Mouse (Mus musculus) liver, embryonic 14.5 days (tissue): Measurements from ENCODE around the gene Smc1b. TPM values are rescaled to one million over a fixed set of nuclear protein-coding genes. Genes with fewer than 3 reads are reported as not detected.

Source experiments
- ATAC-seq: fragments of 200-750 bp; cut with Nextera tagmentation; 2 replicates; pipeline ENCODE4 v1.8.0; 2017; ENCODE audit warnings: moderate number of reproducible peaks, mild to moderate bottlenecking, moderate library complexity; ENCODE audit not compliant: insufficient read depth
- DNase-seq, 3 experiments: peaks; one replicate each; pipeline ENCODE4 v3.0.0-alpha.2; 2012 to 2013; ENCODE audit warnings: low read depth in 3 of 3, low spot score in 3 of 3
- H3K27ac ChIP-seq: fragments of 300-500 bp; sonication (generic); 2 replicates; pipeline ENCODE4 v1.5.1; 2014; ENCODE audit warnings: moderate library complexity, mild to moderate bottlenecking, control low read depth, inconsistent platforms
- H3K27me3 ChIP-seq: fragments of 300-500 bp; sonication (generic); 2 replicates; pipeline ENCODE4 v1.6.1; 2014; ENCODE audit warnings: mild to moderate bottlenecking, low read length, moderate library complexity; ENCODE audit not compliant: control insufficient read depth, insufficient read depth
- H3K36me3 ChIP-seq: fragments of 300-500 bp; sonication (generic); replicated peaks from 2 replicates; pipeline ENCODE4 v1.6.1; 2014; ENCODE audit warnings: low read depth; ENCODE audit not compliant: control insufficient read depth, insufficient read depth
- H3K4me1 ChIP-seq, 2 experiments: fragments of 200-500 bp in 1 of 2; fragments of 300-500 bp in 1 of 2; sonication (generic) in 1 of 2; replicated peaks; 2 replicates each; pipeline ENCODE4 v1.6.1; 2012 to 2014; ENCODE audit warnings: antibody characterized with exemption in 1 of 2, inconsistent platforms in 1 of 2, low read length in 1 of 2; ENCODE audit not compliant: control insufficient read depth in 2 of 2, insufficient read depth in 2 of 2
- H3K4me2 ChIP-seq: fragments of 300-500 bp; sonication (generic); 2 replicates; pipeline ENCODE4 v1.6.1; 2014; ENCODE audit warnings: low read depth, mild to moderate bottlenecking, control low read depth, moderate library complexity
- H3K4me3 ChIP-seq, 2 experiments: fragments of 200-500 bp in 1 of 2; fragments of 300-500 bp in 1 of 2; sonication (generic) in 1 of 2; 2 replicates each; pipeline ENCODE4 v1.5.1; 2012 to 2014; ENCODE audit warnings: low read depth in 2 of 2, low read length in 2 of 2, mild to moderate bottlenecking in 2 of 2, control low read depth in 1 of 2, inconsistent platforms in 1 of 2, moderate library complexity in 1 of 2; ENCODE audit not compliant: insufficient read depth in 1 of 2
- H3K9ac ChIP-seq: fragments of 300-500 bp; sonication (generic); replicated peaks from 2 replicates; pipeline ENCODE4 v1.6.1; 2014; ENCODE audit warnings: mild to moderate bottlenecking, control low read depth, moderate library complexity
- H3K9me3 ChIP-seq: fragments of 300-500 bp; sonication (generic); 2 replicates; pipeline ENCODE4 v1.6.1; 2016; ENCODE audit warnings: low read length, mixed read lengths; ENCODE audit not compliant: control insufficient read depth
- CTCF ChIP-seq: IDR thresholded peaks from 2 replicates; pipeline ENCODE4 v1.5.1; 2016; ENCODE audit warnings: antibody characterized with exemption, low read depth, control low read depth
- EP300 ChIP-seq: IDR thresholded peaks from 2 replicates; pipeline ENCODE4 v1.6.1; 2016; ENCODE audit warnings: antibody characterized with exemption, low read depth
- WGBS: fragments of 180-500 bp; shearing (Covaris S2); extraction: QIAGEN DNeasy Blood & Tissue Kit; methylation state at CpG from one replicate; pipeline ENCODE4 v1.1.7; 2014; ENCODE audit not compliant: insufficient replicate concordance; 5-methylcytosine and 5-hydroxymethylcytosine counted together
- polyA plus RNA-seq, 2 experiments: library from polyadenylated mRNA; depleted of rRNA in 1 of 2; stranded (reverse) in 1 of 2; unstranded in 1 of 2; fragments of >200 nt; fragmentation: Nextera tagmentation in 1 of 2; extraction: Ambion mirVana in 1 of 2; gene quantifications; 2 replicates each; pipeline versions ENCODE4 v1.2.1 to v1.2.3; 2012 to 2014

The Smc1b gene
- polyA plus RNA-seq, 2 experiments: 0.25 TPM

GRCm38 (mm10) chr15:85027740-85028139 lies 104.0 kb downstream of the Smc1b start:
- Histone ChIP-seq H3K9me3 (no peaks in the 10 kb centered on the region), H3K4me3 (no peak overlapping the region), H3K27me3 (no peaks in the 10 kb centered on the region), H3K4me1 (no peaks in the 10 kb centered on the region), H3K36me3 (no peaks in the 10 kb centered on the region), H3K9ac (no peak overlapping the region), H3K27ac (no peak overlapping the region), H3K4me2 (no peak overlapping the region)
- WGBS: 57% methylated on average over 4 of the region's 4 CpGs
- no peak for ATAC-seq
- no peak for DNase-seq
- TF ChIP-seq EP300 (no peak), CTCF (no peak)

- Histone ChIP-seq H3K27me3 (no peaks in the 10 kb centered on the region), H3K4me1 (no peaks in the 10 kb centered on the region), H3K9ac (no peak overlapping the region), H3K9me3 (no peaks in the 10 kb centered on the region), H3K27ac (no peak overlapping the region), H3K36me3 (no peaks in the 10 kb centered on the region), H3K4me2 (no peak overlapping the region), H3K4me3 (no peak overlapping the region)
- ATAC-seq: no peak
- no peak for TF ChIP-seq EP300
- TF ChIP-seq CTCF: no peak
- DNase-seq: no peak
- 43% methylated on average over 4 of the region's 4 CpGs for WGBS
Measured at GRCm38 (mm10) chr15:85026197-85026596, 105.6 kb downstream of the Smc1b start.

GRCm38 (mm10) chr15:85022211-85022610 lies 109.6 kb downstream of the Smc1b start:
- 51% methylated on average over 4 of the region's 4 CpGs for WGBS
- Histone ChIP-seq H3K4me2 (no peak overlapping the region), H3K9me3 (no peaks in the 10 kb centered on the region), H3K36me3 (no peaks in the 10 kb centered on the region), H3K9ac (no peak overlapping the region), H3K4me3 (no peak overlapping the region), H3K27me3 (no peaks in the 10 kb centered on the region), H3K4me1 (no peaks in the 10 kb centered on the region), H3K27ac (no peak overlapping the region)
- no peak for ATAC-seq
- no peak for DNase-seq
- TF ChIP-seq CTCF (no peak), EP300 (no peak)

GRCm38 (mm10) chr15:85016951-85017664 lies 114.7 kb downstream of the Smc1b start, which contains the start of gene Upk3a:
TSS of gene Upk3a (plus strand) at chr15:85017141.
- ATAC-seq (no peak), DNase-seq (no peak)
- Histone ChIP-seq H3K9ac (no peak within 1 kb of the TSS), H3K27me3 (no peaks in the 10 kb centered on the region; the same call in 1 of the 2 replicates), H3K4me3 (no peak within 1 kb of the TSS), H3K27ac (no peak within 1 kb of the TSS), H3K4me2 (no peak within 1 kb of the TSS), H3K9me3 (no peaks in the 10 kb centered on the region), H3K36me3 (no peaks in the 10 kb centered on the region), H3K4me1 (no peaks in the 10 kb centered on the region)
- WGBS: 8% methylated on average over 21 of the region's 21 CpGs
- no peak for TF ChIP-seq EP300
- no peak for TF ChIP-seq CTCF

- Histone ChIP-seq H3K9me3 (no peaks in the 10 kb centered on the region), H3K4me3 (no peak overlapping the region), H3K4me2 (no peak overlapping the region), H3K27me3 (no peaks in the 10 kb centered on the region; the same call in 1 of the 2 replicates), H3K27ac (no peak overlapping the region), H3K9ac (no peak overlapping the region), H3K4me1 (0 out of 4 replicates have a peak, but pooled peaks cover 0 to 2% of the 10 kb centered on the region in 2 experiments), H3K36me3 (no peaks in the 10 kb centered on the region)
- DNase-seq: no peak
- 64% methylated on average over 11 of the region's 11 CpGs for WGBS
- TF ChIP-seq CTCF (no peak), EP300 (no peak)
- no peak for ATAC-seq
Measured at GRCm38 (mm10) chr15:85015771-85016170, 116.0 kb downstream of the Smc1b start.

Other genes starting within 250 kb of the Smc1b start
- gene Gm29666, start 211.9 kb downstream of the Smc1b start, polyA plus RNA-seq (2012; rRNA removed): 0.29 and 0.47 TPM in 2 replicates
- 0.16 and 0.17 TPM in 2 replicates for gene Gm29666, start 211.9 kb downstream of the Smc1b start, polyA plus RNA-seq (2014; fragmentation: Nextera tagmentation; extraction: Ambion mirVana)
- gene Nup50, start 208.6 kb downstream of the Smc1b start, polyA plus RNA-seq (2012; rRNA removed): 7.1 and 11.8 TPM in 2 replicates
- gene Nup50, start 208.6 kb downstream of the Smc1b start, polyA plus RNA-seq (2014; fragmentation: Nextera tagmentation; extraction: Ambion mirVana): 22.7 and 23.7 TPM in 2 replicates
- gene 5031439G07Rik, start 143.4 kb downstream of the Smc1b start, polyA plus RNA-seq (2012; rRNA removed): 1.7 and 1.8 TPM in 2 replicates
- gene 5031439G07Rik, start 143.4 kb downstream of the Smc1b start, polyA plus RNA-seq (2014; fragmentation: Nextera tagmentation; extraction: Ambion mirVana): 1.2 and 1.4 TPM in 2 replicates
- gene Upk3a, start 114.8 kb downstream of the Smc1b start, polyA plus RNA-seq (2012; rRNA removed): 0.04 TPM in 1 of 2 replicates, not detected in the other
- 0.13 TPM in 1 of 2 replicates, not detected in the other for gene Upk3a, start 114.8 kb downstream of the Smc1b start, polyA plus RNA-seq (2014; fragmentation: Nextera tagmentation; extraction: Ambion mirVana)
- gene Fam118a, start 103.0 kb downstream of the Smc1b start, polyA plus RNA-seq (2012; rRNA removed): 1.6 and 2.8 TPM in 2 replicates
- gene Fam118a, start 103.0 kb downstream of the Smc1b start, polyA plus RNA-seq (2014; fragmentation: Nextera tagmentation; extraction: Ambion mirVana): 5.0 and 5.9 TPM in 2 replicates
- gene Ribc2, start 114 bp upstream of the Smc1b start, polyA plus RNA-seq (2012; rRNA removed): not detected in 2 replicates
- not detected in 2 replicates for gene Ribc2, start 114 bp upstream of the Smc1b start, polyA plus RNA-seq (2014; fragmentation: Nextera tagmentation; extraction: Ambion mirVana)
- 5.2 and 5.4 TPM in 2 replicates for gene Fbln1, start 74.0 kb upstream of the Smc1b start, polyA plus RNA-seq (2012; rRNA removed)
- 4.9 and 6.0 TPM in 2 replicates for gene Fbln1, start 74.0 kb upstream of the Smc1b start, polyA plus RNA-seq (2014; fragmentation: Nextera tagmentation; extraction: Ambion mirVana)
- 24.5 and 35.0 TPM in 2 replicates for gene Atxn10, start 204.3 kb upstream of the Smc1b start, polyA plus RNA-seq (2012; rRNA removed)
- 69.1 and 71.0 TPM in 2 replicates for gene Atxn10, start 204.3 kb upstream of the Smc1b start, polyA plus RNA-seq (2014; fragmentation: Nextera tagmentation; extraction: Ambion mirVana)